Mouse (Mus musculus) liver, embryonic 11.5 days (tissue): ENCODE results near the gene Zfp953. TPM values are rescaled to one million over a fixed set of nuclear protein-coding genes. Genes with fewer than 3 reads are reported as not detected.
"Not testable (repeated sequence)": the region's sequence is repeated elsewhere in the genome, so short reads cannot be mapped to it uniquely, and the experiment has no call there.

Source experiments
- ATAC-seq: fragments of 200-750 bp; cut with Nextera tagmentation; replicated peaks from 2 replicates; pipeline ENCODE4 v1.8.0; 2017; ENCODE audit warnings: moderate number of reproducible peaks, mild to moderate bottlenecking, moderate TSS enrichment, moderate library complexity; ENCODE audit not compliant: low FRiP score
- DNase-seq: peaks from one replicate; pipeline ENCODE4 v3.0.0-alpha.2; 2017; ENCODE audit warnings: low spot score
- H3K27ac ChIP-seq: fragments of 300-500 bp; sonication (generic); 2 replicates; pipeline ENCODE4 v1.5.1; 2014; ENCODE audit warnings: mild to moderate bottlenecking, low read depth, low read length, control low read depth
- H3K27me3 ChIP-seq: fragments of 300-500 bp; sonication (generic); replicated peaks from 2 replicates; pipeline ENCODE4 v1.6.1; 2014; ENCODE audit warnings: low read length, mixed read lengths; ENCODE audit not compliant: control insufficient read depth, insufficient read depth
- H3K36me3 ChIP-seq: fragments of 300-500 bp; sonication (generic); 2 replicates; pipeline ENCODE4 v1.6.1; 2014; ENCODE audit warnings: mild to moderate bottlenecking, low read length, moderate library complexity, mixed read lengths; ENCODE audit not compliant: control insufficient read depth, insufficient read depth
- H3K4me1 ChIP-seq: fragments of 300-500 bp; sonication (generic); replicated peaks from 2 replicates; pipeline ENCODE4 v1.6.1; 2014; ENCODE audit warnings: low read length, mixed read lengths; ENCODE audit not compliant: control insufficient read depth, insufficient read depth
- H3K4me2 ChIP-seq: fragments of 300-500 bp; sonication (generic); 2 replicates; pipeline ENCODE4 v1.6.1; 2014; ENCODE audit warnings: mild to moderate bottlenecking, control low read depth, moderate library complexity
- H3K4me3 ChIP-seq: fragments of 300-500 bp; sonication (generic); 2 replicates; pipeline ENCODE4 v1.5.1; 2014; ENCODE audit warnings: low read depth, low read length, control low read depth
- H3K9ac ChIP-seq: fragments of 300-500 bp; sonication (generic); 2 replicates; pipeline ENCODE4 v1.6.1; 2014; ENCODE audit warnings: low read depth, low read length, control low read depth
- H3K9me3 ChIP-seq: fragments of 300-500 bp; sonication (generic); 2 replicates; pipeline ENCODE4 v1.6.1; 2016; ENCODE audit warnings: low read length, inconsistent platforms, mixed read lengths; ENCODE audit not compliant: control insufficient read depth
- WGBS: fragments of 180-500 bp; shearing (Covaris S2); extraction: QIAGEN DNeasy Blood & Tissue Kit; methylation state at CpG from one replicate; pipeline ENCODE4 v1.1.7; 2014; 5-methylcytosine and 5-hydroxymethylcytosine counted together
- polyA plus RNA-seq: library from polyadenylated mRNA; unstranded; fragments of >200 nt; fragmentation: Nextera tagmentation; extraction: Ambion mirVana; gene quantifications from 2 replicates; pipeline ENCODE4 v1.2.1, GENCODE M21; 2014

Gene Zfp953
- polyA plus RNA-seq: 1.5 and 1.9 TPM in 2 replicates

GRCm38 (mm10) chr13:67360131-67360744 lies at the start of gene Zfp953, which contains the start of gene Gm28044:
TSS of gene Zfp953 (minus strand) at chr13:67360605.
TSS of gene Gm28044 (minus strand) at chr13:67360536.
- DNase-seq (peak; percentile 80), ATAC-seq (peak; percentile 84)
- Histone ChIP-seq H3K4me2 (peak within 1 kb of the TSS; percentile 64), H3K27me3 (no peaks in the 10 kb centered on the region), H3K4me3 (peak within 1 kb of the TSS; percentile 55), H3K4me1 (no peaks in the 10 kb centered on the region), H3K9ac (peak within 1 kb of the TSS; percentile 65), H3K9me3 (no peaks in the 10 kb centered on the region), H3K27ac (no peak within 1 kb of the TSS), H3K36me3 (no peaks in the 10 kb centered on the region)
- under 1% methylated on average over 15 of the region's 15 CpGs for WGBS

GRCm38 (mm10) chr13:67399183-67399903 lies 38.9 kb upstream of the Zfp953 start, which contains the start of gene Zfp429:
TSS of gene Zfp429 (minus strand) at chr13:67399819.
- DNase-seq: peak; percentile 78
- H3K36me3 ChIP-seq, H3K27me3 ChIP-seq, H3K9me3 ChIP-seq, H3K4me1 ChIP-seq, H3K27ac ChIP-seq: not testable (repeated sequence)
- Histone ChIP-seq H3K4me3 (peak within 1 kb of the TSS; percentile 64), H3K4me2 (peak within 1 kb of the TSS; percentile 63), H3K9ac (peak within 1 kb of the TSS; percentile 58)
- 4% methylated on average over 14 of the region's 16 CpGs for WGBS
- peak; percentile 94 for ATAC-seq

- not testable (repeated sequence) for H3K4me2 ChIP-seq, H3K4me3 ChIP-seq, H3K9me3 ChIP-seq, H3K27me3 ChIP-seq, H3K36me3 ChIP-seq, ATAC-seq, H3K9ac ChIP-seq, DNase-seq, H3K4me1 ChIP-seq, H3K27ac ChIP-seq
- 62% methylated on average over 3 of the region's 3 CpGs for WGBS
Observed at GRCm38 (mm10) chr13:67376255-67376654, 15.8 kb upstream of the Zfp953 start.

GRCm38 (mm10) chr13:67375050-67375911 lies 14.9 kb upstream of the Zfp953 start, which contains the start of the genes Gm28041 and Zfp456:
TSS of gene Gm28041 (minus strand) at chr13:67375733.
TSS of gene Zfp456 (minus strand) at chr13:67375810.
- peak within 1 kb of the TSS; percentile 60 for H3K9ac ChIP-seq
- peak; percentile 71 for DNase-seq
- H3K4me3 ChIP-seq: peak within 1 kb of the TSS; percentile 59
- not testable (repeated sequence) for H3K4me1 ChIP-seq, H3K27ac ChIP-seq, H3K27me3 ChIP-seq, H3K36me3 ChIP-seq, H3K9me3 ChIP-seq
- WGBS: 9% methylated on average over 14 of the region's 15 CpGs
- ATAC-seq: peak; percentile 97
- peak within 1 kb of the TSS; percentile 68 for H3K4me2 ChIP-seq

- no peaks in the 10 kb centered on the region for H3K27me3 ChIP-seq
- no peak for ATAC-seq
Observed at GRCm38 (mm10) chr13:67351854-67352253, 8.6 kb downstream of the Zfp953 start.

GRCm38 (mm10) chr13:67343422-67343821 lies 17.0 kb downstream of the Zfp953 start:
- no peak overlapping the region for H3K4me3 ChIP-seq
- H3K4me2 ChIP-seq: no peak overlapping the region
- H3K27me3 ChIP-seq: no peaks in the 10 kb centered on the region
- no peak overlapping the region for H3K27ac ChIP-seq
- no peak overlapping the region for H3K9ac ChIP-seq
- H3K4me1 ChIP-seq: no peaks in the 10 kb centered on the region
- ATAC-seq (no peak), DNase-seq (no peak)
- peaks cover 6% of the 10 kb centered on the region for H3K36me3 ChIP-seq
- no peaks in the 10 kb centered on the region for H3K9me3 ChIP-seq
- 90% methylated on average over 2 of the region's 2 CpGs for WGBS

More at GRCm38 (mm10) chr13:67351854-67352253, 8.6 kb downstream of the Zfp953 start:
- H3K4me1 ChIP-seq: no peaks in the 10 kb centered on the region
- no peaks in the 10 kb centered on the region for H3K9me3 ChIP-seq
- no peak overlapping the region for H3K27ac ChIP-seq
- H3K9ac ChIP-seq: no peak overlapping the region
- no peaks in the 10 kb centered on the region for H3K36me3 ChIP-seq
- H3K4me2 ChIP-seq: no peak overlapping the region
- no peak overlapping the region for H3K4me3 ChIP-seq
- DNase-seq: no peak

GRCm38 (mm10) chr13:67332877-67333276 lies 27.5 kb downstream of the Zfp953 start:
- 0 out of 2 replicates have a peak, but pooled peaks cover 5% of the 10 kb centered on the region for H3K4me1 ChIP-seq
- H3K9me3 ChIP-seq: no peaks in the 10 kb centered on the region; the same call in 1 of the 2 replicates
- H3K36me3 ChIP-seq: no peaks in the 10 kb centered on the region; the same call in 1 of the 2 replicates
- peak overlapping the region; percentile 37; the same call in 1 of the 2 replicates for H3K9ac ChIP-seq
- H3K27me3 ChIP-seq: no peaks in the 10 kb centered on the region
- 0 out of 2 replicates have a peak, but pooled peaks have one; percentile 6 for ATAC-seq
- peak overlapping the region; percentile 60 for H3K4me2 ChIP-seq
- DNase-seq: no peak
- H3K4me3 ChIP-seq: peak overlapping the region; percentile 62
- 62% methylated on average over 1 of the region's 1 CpGs for WGBS
- H3K27ac ChIP-seq: no peak overlapping the region
